8 mouse cellular contexts compared by ENCODE assay signal in the genomic region with DNA sequence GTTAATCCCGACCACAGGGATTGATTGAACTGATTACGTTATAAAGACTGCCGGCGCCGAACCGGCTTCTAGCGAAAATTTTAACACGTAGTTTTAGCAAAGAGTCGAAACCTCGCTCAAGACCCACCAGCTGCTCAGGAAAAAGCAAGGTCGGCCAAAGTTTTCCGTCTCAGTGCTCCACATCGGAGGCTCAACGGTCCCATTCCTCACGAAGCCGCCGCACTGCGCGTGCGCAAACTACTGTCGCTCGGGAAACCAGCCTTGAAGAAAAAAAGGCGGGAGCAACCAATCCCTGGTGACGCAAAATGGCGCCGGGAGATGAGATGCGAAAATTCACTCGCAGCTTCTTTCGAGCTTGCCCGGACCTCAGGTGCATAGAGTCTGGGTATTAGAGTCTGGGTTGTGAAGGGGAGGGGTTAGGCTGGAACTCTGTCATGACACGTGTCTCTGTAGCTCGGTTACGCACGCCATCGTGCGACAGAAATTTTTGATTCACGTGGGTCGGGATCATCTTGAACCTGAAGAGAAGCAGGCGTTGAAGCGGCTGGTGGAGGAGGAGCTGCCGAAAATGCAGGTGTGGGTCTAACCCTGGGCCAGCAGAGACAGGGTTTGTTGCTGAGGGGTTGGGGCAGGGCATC. TPM values are rescaled to one million over a fixed set of nuclear protein-coding genes. Genes with fewer than 3 reads are reported as not detected.
A peak's percentile ranks its signal among the peaks of the same experiment; 100 is the strongest.
DNase-seq lines count a peak whose midpoint lies in the region; ATAC-seq and TF ChIP-seq lines count a peak whose summit lies in the region.

Gene Ino80e (minus strand): TSS at position 231 of the 638 bp plus-strand sequence.

- H3K9me3 ChIP-seq in embryonic facial prominence, embryonic 15.5 days (replicated peaks): no peaks in the 10 kb centered on the region
- H3K9me3 ChIP-seq in kidney, embryonic 14.5 days (ENCODE audit: control insufficient read depth, low read length): no peaks in the 10 kb centered on the region
- no peaks in the 10 kb centered on the region for H3K9me3 ChIP-seq in limb, embryonic 15.5 days

- peaks cover 57% of the 10 kb centered on the region for H3K36me3 ChIP-seq in embryonic facial prominence, embryonic 15.5 days
- H3K36me3 ChIP-seq in kidney, embryonic 14.5 days (ENCODE audit: control insufficient read depth, insufficient read depth, low read length): peaks cover 60% of the 10 kb centered on the region
- peaks cover 62% of the 10 kb centered on the region for H3K36me3 ChIP-seq in limb, embryonic 15.5 days

- no peaks in the 10 kb centered on the region for H3K27me3 ChIP-seq in embryonic facial prominence, embryonic 15.5 days
- no peaks in the 10 kb centered on the region for H3K27me3 ChIP-seq in kidney, embryonic 14.5 days (ENCODE audit: control insufficient read depth, insufficient read depth, low read length)
- no peaks in the 10 kb centered on the region for H3K27me3 ChIP-seq in limb, embryonic 15.5 days

- DNase-seq in 416B (ENCODE audit: low read depth): peak; percentile 93
- DNase-seq in heart, adult 9 months (ENCODE audit: low spot score in 2 of 2): peak; percentile 93 to 94
- DNase-seq in monocyte, adult 2 months (ENCODE audit: low read depth in 1 of 2, low spot score in 2 of 2): peak; percentile 74 to 83
- DNase-seq in spleen, postnatal 36 days (ENCODE audit: low spot score in 2 of 2): peak; percentile 86 to 92

- peak within 1 kb of the TSS; percentile 62 for H3K9ac ChIP-seq in embryonic facial prominence, embryonic 15.5 days
- H3K9ac ChIP-seq in kidney, embryonic 14.5 days (ENCODE audit: low read depth, low read length): peak within 1 kb of the TSS; percentile 76
- H3K9ac ChIP-seq in limb, embryonic 15.5 days: peak within 1 kb of the TSS; percentile 60

- H3K27ac ChIP-seq in bone marrow, adult 2 months (ENCODE audit: control insufficient read depth, insufficient read depth, low read depth, low read length, poor library complexity): peak within 1 kb of the TSS; percentile 60
- peak within 1 kb of the TSS; percentile 85 for H3K27ac ChIP-seq in embryonic facial prominence, embryonic 15.5 days (replicated peaks)
- peak within 1 kb of the TSS; percentile 76 for H3K27ac ChIP-seq in kidney, embryonic 14.5 days (ENCODE audit: low read depth, low read length)
- peak within 1 kb of the TSS; percentile 91 for H3K27ac ChIP-seq in limb, embryonic 15.5 days

- TF ChIP-seq POLR2A in bone marrow, adult 2 months (IDR thresholded peaks at IDR 0.05; ENCODE audit: borderline replicate concordance, control insufficient read depth, low read depth, low read length): peak; percentile 65; the same call in 1 of the 2 replicates

- peak within 1 kb of the TSS; percentile 89 for H3K4me2 ChIP-seq in embryonic facial prominence, embryonic 15.5 days (replicated peaks)
- H3K4me2 ChIP-seq in kidney, embryonic 14.5 days (replicated peaks; ENCODE audit: low read depth, low read length): peak within 1 kb of the TSS; percentile 92
- peak within 1 kb of the TSS; percentile 82 for H3K4me2 ChIP-seq in limb, embryonic 15.5 days

- peaks cover 2% of the 10 kb centered on the region; the same call in 1 of the 2 replicates for H3K4me1 ChIP-seq in bone marrow, adult 2 months (ENCODE audit: control insufficient read depth, insufficient read depth, low read length)
- H3K4me1 ChIP-seq in embryonic facial prominence, embryonic 15.5 days: peaks cover 34% of the 10 kb centered on the region
- H3K4me1 ChIP-seq in kidney, embryonic 14.5 days (ENCODE audit: control insufficient read depth, insufficient read depth, low read length): peaks cover 25% of the 10 kb centered on the region
- peaks cover 33% of the 10 kb centered on the region for H3K4me1 ChIP-seq in limb, embryonic 15.5 days

- ATAC-seq in embryonic facial prominence, embryonic 15.5 days (ENCODE audit: insufficient number of reproducible peaks, low FRiP score, low TSS enrichment, low read depth): peak; percentile 45; the same call in 1 of the 2 replicates
- peak; percentile 58 for ATAC-seq in kidney, embryonic 14.5 days (ENCODE audit: low FRiP score, low TSS enrichment)
- ATAC-seq in limb, embryonic 15.5 days (ENCODE audit: insufficient number of reproducible peaks, low FRiP score, low TSS enrichment, low read depth): peak; percentile 75

- peak within 1 kb of the TSS; percentile 81 for H3K4me3 ChIP-seq in bone marrow, adult 2 months (replicated peaks; ENCODE audit: control insufficient read depth, low read depth, low read length)
- H3K4me3 ChIP-seq in embryonic facial prominence, embryonic 15.5 days (replicated peaks): peak within 1 kb of the TSS; percentile 76
- H3K4me3 ChIP-seq in kidney, embryonic 14.5 days (ENCODE audit: low read length): peak within 1 kb of the TSS; percentile 61
- peak within 1 kb of the TSS; percentile 69 for H3K4me3 ChIP-seq in limb, embryonic 15.5 days

- under 1% methylated on average over 41 of the region's 41 CpGs for WGBS in bone marrow, adult 2 months
- WGBS in embryonic facial prominence, embryonic 15.5 days: under 1% methylated on average over 41 of the region's 41 CpGs
- WGBS in kidney, embryonic 14.5 days: under 1% methylated on average over 41 of the region's 41 CpGs
- under 1% methylated on average over 41 of the region's 41 CpGs for WGBS in limb, embryonic 15.5 days

- TF ChIP-seq CTCF in bone marrow, adult 2 months (IDR thresholded peaks at IDR 0.05; ENCODE audit: control insufficient read depth, insufficient read depth, low read length): no peak

RNA-seq across cellular contexts. Expression of gene Ino80e, which starts in this region (rescaled TPM):
- 38.1 and 59.7 TPM in 2 replicates for polyA plus RNA-seq in bone marrow, adult 2 months (2011; ENCODE audit: insufficient read depth, insufficient read length, low replicate concordance, missing spikeins)
- polyA plus RNA-seq in embryonic facial prominence, embryonic 15.5 days (2015; fragmentation: Nextera tagmentation; extraction: Ambion mirVana): 84.4 and 92.0 TPM in 2 replicates
- 92.4 and 94.0 TPM in 2 replicates for polyA plus RNA-seq in kidney, embryonic 14.5 days (2014; fragmentation: Nextera tagmentation; extraction: Ambion mirVana)
- polyA plus RNA-seq in limb, embryonic 15.5 days (2015; fragmentation: Nextera tagmentation; extraction: Ambion mirVana): 80.7 and 82.1 TPM in 2 replicates

Comparison
In these comparisons a context has a peak if more than half of its experiments do, and no peak if none do; other contexts are left out.
1. Peak in every context shown above with its lines: DNase-seq, ATAC-seq, H3K4me3 ChIP-seq and H3K27ac ChIP-seq.